Mouse (Mus musculus): ENCODE results near the gene Tut7.
"Not testable (repeated sequence)": the region's sequence is repeated elsewhere in the genome, so short reads cannot be mapped to it uniquely, and the experiment has no call there.

Gene Tut7

GRCm38 (mm10) chr13:59762791-59763190 lies 60.2 kb downstream of the Tut7 start:
- no peak for DNase-seq

GRCm38 (mm10) chr13:59756906-59757305 lies 66.0 kb downstream of the Tut7 start:
- DNase-seq = peak; percentile 36

- no peak for DNase-seq
Measured at GRCm38 (mm10) chr13:59750310-59750709, 72.6 kb downstream of the Tut7 start.

GRCm38 (mm10) chr13:59746711-59747110 lies 76.2 kb downstream of the Tut7 start, which contains the start of gene 1700014D04Rik:
1700014D04Rik (minus strand) TSS chr13:59746752.
- DNase-seq = no peak

- DNase-seq = no peak
Measured at GRCm38 (mm10) chr13:59746164-59746563, 76.8 kb downstream of the Tut7 start.

- no peak for DNase-seq
Measured at GRCm38 (mm10) chr13:59745462-59745861, 77.5 kb downstream of the Tut7 start.

- DNase-seq = peak; percentile 27
Measured at GRCm38 (mm10) chr13:59741697-59742096, 81.2 kb downstream of the Tut7 start.

- peak; percentile 28 for DNase-seq
Measured at GRCm38 (mm10) chr13:59741096-59741495, 81.9 kb downstream of the Tut7 start.

- DNase-seq = no peak
Measured at GRCm38 (mm10) chr13:59739397-59739796, 83.5 kb downstream of the Tut7 start.

- DNase-seq = no peak
Measured at GRCm38 (mm10) chr13:59738455-59738854, 84.5 kb downstream of the Tut7 start.

GRCm38 (mm10) chr13:59735190-59735589 lies 87.8 kb downstream of the Tut7 start:
- DNase-seq = no peak

- not testable (repeated sequence) for DNase-seq
Measured at GRCm38 (mm10) chr13:59734347-59734746, 88.6 kb downstream of the Tut7 start.

- no peak for DNase-seq
Measured at GRCm38 (mm10) chr13:59733936-59734335, 89.0 kb downstream of the Tut7 start.

GRCm38 (mm10) chr13:59731652-59732051 lies 91.3 kb downstream of the Tut7 start, which contains the start of gene Spata31d1d:
Spata31d1d (minus strand) TSS chr13:59731752.
- DNase-seq = no peak

- peak; percentile 85 for DNase-seq
Measured at GRCm38 (mm10) chr13:59728378-59729093, 94.4 kb downstream of the Tut7 start.

GRCm38 (mm10) chr13:59726139-59726867 lies 96.6 kb downstream of the Tut7 start:
- DNase-seq = no peak

GRCm38 (mm10) chr13:59722089-59722488 lies 100.9 kb downstream of the Tut7 start:
- not testable (repeated sequence) for DNase-seq
